Mouse (Mus musculus): ENCODE data around the gene Dynlrb2. TPM values are rescaled to one million over a fixed set of nuclear protein-coding genes. Genes with fewer than 3 reads are reported as not detected.

The Dynlrb2 gene
- polyA plus RNA-seq, 1 experiment: not detected

GRCm38 (mm10) chr8:116488546-116488945, 16.2 kb upstream of the Dynlrb2 start:
- Histone ChIP-seq H3K27ac (ENCODE audit: insufficient read depth, low read depth, low read length) (no peak overlapping the region), H3K4me1 (ENCODE audit: control insufficient read depth, insufficient read depth, low read length) (no peaks in the 10 kb centered on the region), H3K4me3 (ENCODE audit: insufficient read depth, low read length) (no peak overlapping the region)
- TF ChIP-seq CTCF (IDR thresholded peaks at IDR 0.05; ENCODE audit: low read depth, low read length) (no peak), POLR2A (IDR thresholded peaks at IDR 0.05; ENCODE audit: borderline replicate concordance, low read depth, low read length) (no peak)

DNA sequence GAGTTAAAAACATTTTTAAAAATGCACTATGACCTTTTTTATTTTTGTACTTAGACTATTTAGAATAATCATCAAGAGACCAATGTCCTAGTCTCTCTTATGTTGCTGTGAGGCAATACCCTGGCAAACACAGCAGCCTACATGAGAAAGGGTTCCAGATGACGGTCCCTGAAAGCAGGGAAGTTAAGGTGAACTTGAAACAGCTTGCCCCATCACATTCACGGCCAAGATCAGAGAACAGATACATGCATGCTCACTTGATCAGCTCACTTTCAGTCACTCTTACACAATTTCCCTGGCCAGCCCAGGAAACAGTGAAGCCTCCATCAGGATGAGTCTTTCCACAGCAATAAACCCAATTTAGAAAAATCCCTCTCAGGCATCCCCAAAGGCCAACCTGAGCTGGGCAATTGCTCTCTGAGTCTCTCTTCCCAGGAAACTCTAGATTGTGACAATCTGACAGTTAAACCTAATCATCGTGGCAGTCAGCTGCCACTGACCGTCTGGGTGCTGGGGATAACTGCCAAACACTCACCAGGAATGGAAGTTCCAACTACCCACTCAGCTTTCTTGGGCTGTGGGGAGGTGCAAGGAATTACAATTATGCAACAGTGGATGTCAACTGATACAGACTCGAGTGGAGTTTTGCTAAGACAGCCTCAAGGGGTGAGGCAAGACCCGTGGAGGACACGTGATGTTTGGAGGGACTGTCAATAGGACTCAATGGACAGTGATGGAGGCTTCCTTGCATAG, 4.5 kb upstream of the Dynlrb2 start:
- Histone ChIP-seq H3K4me1 (ENCODE audit: control insufficient read depth, insufficient read depth, low read length) (0 out of 2 replicates have a peak, but pooled peaks cover 5% of the 10 kb centered on the region), H3K27ac (ENCODE audit: insufficient read depth, low read depth, low read length) (no peak overlapping the region), H3K4me3 (ENCODE audit: insufficient read depth, low read length) (no peak overlapping the region)
- no peak for TF ChIP-seq POLR2A (IDR thresholded peaks at IDR 0.05; ENCODE audit: borderline replicate concordance, low read depth, low read length)
- no peak for TF ChIP-seq CTCF (IDR thresholded peaks at IDR 0.05; ENCODE audit: low read depth, low read length)

- TF ChIP-seq POLR2A (IDR thresholded peaks at IDR 0.05; ENCODE audit: borderline replicate concordance, low read depth, low read length): no peak
- TF ChIP-seq CTCF (IDR thresholded peaks at IDR 0.05; ENCODE audit: low read depth, low read length): no peak
- H3K4me1 ChIP-seq (ENCODE audit: control insufficient read depth, insufficient read depth, low read length): 0 out of 2 replicates have a peak, but pooled peaks cover 5% of the 10 kb centered on the region
Observed at GRCm38 (mm10) chr8:116508721-116509120, 3.9 kb downstream of the Dynlrb2 start.

GRCm38 (mm10) chr8:116509247-116509646, 4.5 kb downstream of the Dynlrb2 start:
- no peak overlapping the region for H3K4me3 ChIP-seq (ENCODE audit: insufficient read depth, low read length)
- TF ChIP-seq CTCF (IDR thresholded peaks at IDR 0.05; ENCODE audit: low read depth, low read length) (no peak), POLR2A (IDR thresholded peaks at IDR 0.05; ENCODE audit: borderline replicate concordance, low read depth, low read length) (no peak)
- no peak overlapping the region for H3K27ac ChIP-seq (ENCODE audit: insufficient read depth, low read depth, low read length)
- 0 out of 2 replicates have a peak, but pooled peaks cover 3% of the 10 kb centered on the region for H3K4me1 ChIP-seq (ENCODE audit: control insufficient read depth, insufficient read depth, low read length)

More at GRCm38 (mm10) chr8:116508721-116509120, 3.9 kb downstream of the Dynlrb2 start:
- Histone ChIP-seq H3K27ac (ENCODE audit: insufficient read depth, low read depth, low read length) (no peak overlapping the region), H3K4me3 (ENCODE audit: insufficient read depth, low read length) (no peak overlapping the region)

- Histone ChIP-seq H3K27ac (ENCODE audit: insufficient read depth, low read depth, low read length) (no peak overlapping the region), H3K4me1 (ENCODE audit: control insufficient read depth, insufficient read depth, low read length) (no peaks in the 10 kb centered on the region), H3K4me3 (ENCODE audit: insufficient read depth, low read length) (no peak overlapping the region)
- TF ChIP-seq CTCF (IDR thresholded peaks at IDR 0.05; ENCODE audit: low read depth, low read length): no peak
- no peak for TF ChIP-seq POLR2A (IDR thresholded peaks at IDR 0.05; ENCODE audit: borderline replicate concordance, low read depth, low read length)
Observed at GRCm38 (mm10) chr8:116519676-116520075, 14.9 kb downstream of the Dynlrb2 start.

DNA sequence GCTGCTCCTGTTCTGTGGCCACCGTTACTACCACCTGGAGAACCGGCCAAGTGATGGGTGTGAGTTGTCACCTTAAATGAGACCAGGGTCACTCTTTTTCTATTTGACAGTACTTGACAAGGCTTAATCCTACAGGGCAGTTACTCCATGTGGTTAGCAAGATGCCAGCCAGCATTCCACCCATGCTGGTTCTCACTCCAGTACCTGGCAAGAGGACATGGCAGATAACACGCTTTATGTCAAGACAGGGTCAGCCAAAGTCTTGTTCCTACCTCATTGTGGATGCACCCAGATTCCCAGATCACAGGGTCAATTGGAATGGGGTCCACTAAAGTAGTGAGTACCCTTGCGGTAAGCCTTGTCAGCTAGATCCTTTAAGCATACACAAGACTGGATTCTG, 16.4 kb downstream of the Dynlrb2 start:
- TF ChIP-seq CTCF (IDR thresholded peaks at IDR 0.05; ENCODE audit: low read depth, low read length): no peak
- TF ChIP-seq POLR2A (IDR thresholded peaks at IDR 0.05; ENCODE audit: borderline replicate concordance, low read depth, low read length): no peak
- Histone ChIP-seq H3K4me1 (ENCODE audit: control insufficient read depth, insufficient read depth, low read length) (no peaks in the 10 kb centered on the region), H3K4me3 (ENCODE audit: insufficient read depth, low read length) (no peak overlapping the region), H3K27ac (ENCODE audit: insufficient read depth, low read depth, low read length) (no peak overlapping the region)

GRCm38 (mm10) chr8:116521641-116522040, 16.9 kb downstream of the Dynlrb2 start:
- Histone ChIP-seq H3K27ac (ENCODE audit: insufficient read depth, low read depth, low read length) (no peak overlapping the region), H3K4me3 (ENCODE audit: insufficient read depth, low read length) (no peak overlapping the region), H3K4me1 (ENCODE audit: control insufficient read depth, insufficient read depth, low read length) (no peaks in the 10 kb centered on the region)
- TF ChIP-seq POLR2A (IDR thresholded peaks at IDR 0.05; ENCODE audit: borderline replicate concordance, low read depth, low read length): no peak
- no peak for TF ChIP-seq CTCF (IDR thresholded peaks at IDR 0.05; ENCODE audit: low read depth, low read length)

DNA sequence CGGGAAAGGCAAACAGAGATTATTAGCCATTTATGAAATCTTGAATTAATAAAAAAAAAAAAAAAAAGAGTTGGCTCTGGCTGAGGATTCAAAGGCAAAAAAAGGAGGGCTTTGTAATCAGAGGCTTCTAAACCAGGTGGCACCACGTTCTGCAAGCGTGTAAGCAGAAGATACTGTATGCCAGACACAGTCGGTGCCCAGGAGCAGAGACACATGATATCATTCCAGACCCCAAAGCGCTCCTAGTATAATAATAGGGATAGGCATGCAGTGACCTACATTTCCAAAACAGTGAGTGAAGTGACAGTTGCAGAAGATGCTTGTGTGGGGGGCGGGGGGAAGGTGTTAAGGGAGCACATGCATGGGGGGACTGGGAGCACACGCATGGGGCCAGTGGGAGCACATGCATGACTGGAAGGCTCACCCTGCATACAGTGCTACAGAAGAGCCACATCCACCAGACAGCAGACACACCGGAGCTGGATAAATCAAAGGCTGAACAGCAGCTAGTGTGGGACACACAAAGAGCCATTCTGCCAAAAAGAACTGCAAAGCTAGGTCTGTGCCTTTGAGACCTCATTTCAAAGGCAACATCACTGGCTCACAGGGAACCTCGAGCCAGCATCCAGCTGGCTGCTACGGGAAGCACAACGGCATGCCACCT, 17.5 kb downstream of the Dynlrb2 start:
- no peaks in the 10 kb centered on the region for H3K4me1 ChIP-seq (ENCODE audit: control insufficient read depth, insufficient read depth, low read length)
- TF ChIP-seq CTCF (IDR thresholded peaks at IDR 0.05; ENCODE audit: low read depth, low read length): no peak
- no peak for TF ChIP-seq POLR2A (IDR thresholded peaks at IDR 0.05; ENCODE audit: borderline replicate concordance, low read depth, low read length)
- no peak overlapping the region for H3K4me3 ChIP-seq (ENCODE audit: insufficient read depth, low read length)
- no peak overlapping the region for H3K27ac ChIP-seq (ENCODE audit: insufficient read depth, low read depth, low read length)

- no peaks in the 10 kb centered on the region for H3K4me1 ChIP-seq (ENCODE audit: control insufficient read depth, insufficient read depth, low read length)
- H3K27ac ChIP-seq (ENCODE audit: insufficient read depth, low read depth, low read length): no peak overlapping the region
- no peak overlapping the region for H3K4me3 ChIP-seq (ENCODE audit: insufficient read depth, low read length)
- TF ChIP-seq CTCF (IDR thresholded peaks at IDR 0.05; ENCODE audit: low read depth, low read length) (no peak), POLR2A (IDR thresholded peaks at IDR 0.05; ENCODE audit: borderline replicate concordance, low read depth, low read length) (no peak)
Observed at GRCm38 (mm10) chr8:116524915-116525314, 20.1 kb downstream of the Dynlrb2 start.

DNA sequence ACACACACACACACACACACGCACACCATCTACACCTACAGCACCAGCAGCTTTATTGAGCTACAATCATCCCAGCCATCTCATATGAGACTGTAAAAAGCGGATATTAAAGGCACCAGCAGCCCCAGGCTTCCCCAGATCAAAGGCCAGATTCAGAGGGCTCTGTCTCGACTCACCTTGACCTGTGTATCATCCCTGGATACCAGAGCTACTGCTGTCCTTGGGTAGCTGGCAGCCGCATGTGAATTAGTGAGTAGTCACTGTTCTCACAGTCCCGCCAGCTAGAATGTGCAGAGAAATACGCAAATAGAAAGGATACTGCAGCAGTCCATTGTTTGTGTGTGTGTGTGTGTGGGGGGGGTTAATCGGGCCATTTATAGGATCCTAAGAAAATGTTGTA, 24.0 kb downstream of the Dynlrb2 start:
- TF ChIP-seq CTCF (IDR thresholded peaks at IDR 0.05; ENCODE audit: low read depth, low read length) (no peak), POLR2A (IDR thresholded peaks at IDR 0.05; ENCODE audit: borderline replicate concordance, low read depth, low read length) (no peak)
- no peak overlapping the region for H3K4me3 ChIP-seq (ENCODE audit: insufficient read depth, low read length)

More for the DNA sequence above, 24.0 kb downstream of the Dynlrb2 start:
- Histone ChIP-seq H3K4me1 (ENCODE audit: control insufficient read depth, insufficient read depth, low read length) (no peaks in the 10 kb centered on the region), H3K27ac (ENCODE audit: insufficient read depth, low read depth, low read length) (no peak overlapping the region)

All from bone marrow macrophage, adult 2 months (primary cell).